ENCODE assay signal across 8 mouse cellular contexts in the genomic region with DNA sequence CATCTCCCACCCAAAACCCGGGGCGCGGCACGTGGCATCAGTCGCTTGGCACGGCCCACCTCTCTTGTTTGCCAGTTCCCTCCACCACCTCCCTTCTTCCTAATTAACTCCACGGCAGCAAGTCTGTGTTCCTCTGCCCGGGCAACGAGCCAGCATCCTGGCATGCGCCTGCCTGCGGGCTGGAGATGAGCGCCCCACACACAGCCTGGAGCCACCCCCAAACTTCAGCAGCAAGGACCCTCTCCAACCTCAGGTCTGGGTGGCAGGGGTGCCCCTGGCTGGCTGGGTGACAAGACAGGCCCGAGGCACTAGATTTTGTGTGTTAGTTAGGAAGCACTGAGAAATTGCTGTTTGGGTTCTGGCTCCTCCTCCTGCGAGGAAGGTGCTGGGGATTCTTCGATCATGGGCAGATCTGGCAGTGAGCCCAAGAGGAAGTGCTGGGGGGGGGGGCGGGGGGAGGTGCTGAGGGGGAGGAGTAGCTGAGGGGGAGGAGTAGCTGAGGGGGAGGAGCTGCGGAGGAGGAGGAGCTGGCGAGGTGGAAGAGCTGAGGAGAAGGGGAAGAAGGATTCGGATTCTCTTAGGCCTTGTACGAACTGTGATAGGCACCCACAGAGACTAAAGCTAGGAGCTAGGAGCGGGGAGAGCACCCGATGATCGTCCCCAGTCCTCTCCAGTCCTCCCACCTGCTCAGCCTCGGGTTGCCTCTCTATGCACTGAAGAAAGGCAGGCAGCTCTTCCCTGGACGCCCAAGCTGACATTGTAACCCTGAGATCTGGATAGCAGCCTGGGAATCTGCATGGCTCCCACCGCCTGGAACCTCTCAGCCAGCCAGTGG. TPM values are rescaled to one million over a fixed set of nuclear protein-coding genes. Genes with fewer than 3 reads are reported as not detected.
DNase-seq lines count a peak whose midpoint lies in the region; ATAC-seq and TF ChIP-seq lines count a peak whose summit lies in the region.

No protein-coding gene starts in this region.

- peaks cover 53% of the 10 kb centered on the region for H3K4me1 ChIP-seq in E14TG2a.4 (replicated peaks; ENCODE audit: low read depth, low read length)
- H3K4me1 ChIP-seq in hindbrain, embryonic 11.5 days (replicated peaks; ENCODE audit: control insufficient read depth, insufficient read depth, low read length): peaks cover 28% of the 10 kb centered on the region
- H3K4me1 ChIP-seq in lung, embryonic 16.5 days (replicated peaks; ENCODE audit: control insufficient read depth, insufficient read depth, low read length): peaks cover 19% of the 10 kb centered on the region

- peak overlapping the region; percentile 70 for H3K4me3 ChIP-seq in E14TG2a.4 (replicated peaks; ENCODE audit: low read length)
- H3K4me3 ChIP-seq in hindbrain, embryonic 11.5 days (ENCODE audit: low read depth, low read length): no peak overlapping the region
- H3K4me3 ChIP-seq in lung, embryonic 16.5 days (ENCODE audit: low read length): peak overlapping the region; percentile 35

- H3K9me3 ChIP-seq in E14TG2a.4 (ENCODE audit: low read length): no peaks in the 10 kb centered on the region; the same call in 1 of the 2 replicates
- H3K9me3 ChIP-seq in hindbrain, embryonic 11.5 days (ENCODE audit: control insufficient read depth, low read length): no peaks in the 10 kb centered on the region
- no peaks in the 10 kb centered on the region for H3K9me3 ChIP-seq in lung, embryonic 16.5 days (ENCODE audit: control insufficient read depth, low read length)

- H3K27ac ChIP-seq in hindbrain, embryonic 11.5 days (ENCODE audit: low read depth, low read length): peak overlapping the region; percentile 74
- peak overlapping the region; percentile 74 for H3K27ac ChIP-seq in lung, embryonic 16.5 days (ENCODE audit: low read length)

- peak; percentile 95 for DNase-seq in cerebellum, adult 11-12 months
- DNase-seq in frontal cortex, adult 2 months (ENCODE audit: extremely low spot score in 1 of 2, low spot score in 1 of 2): peak; percentile 88 to 95
- DNase-seq in hindbrain, embryonic 11.5 days (ENCODE audit: low spot score): peak; percentile 59
- DNase-seq in layer of hippocampus, adult 9-11 months: peak; percentile 94
- peak; percentile 56 for DNase-seq in ovary, postnatal 10 days (ENCODE audit: low spot score)
- peak; percentile 37 to 47 for DNase-seq in thymus, postnatal 10 days (ENCODE audit: low spot score in 2 of 2)

- no peaks in the 10 kb centered on the region for H3K36me3 ChIP-seq in E14TG2a.4 (ENCODE audit: insufficient read depth, low read length)
- H3K36me3 ChIP-seq in hindbrain, embryonic 11.5 days (ENCODE audit: control insufficient read depth, insufficient read depth, low read length): no peaks in the 10 kb centered on the region
- no peaks in the 10 kb centered on the region for H3K36me3 ChIP-seq in lung, embryonic 16.5 days (ENCODE audit: control insufficient read depth, insufficient read depth, low read length)

- no peaks in the 10 kb centered on the region for H3K27me3 ChIP-seq in E14TG2a.4 (ENCODE audit: insufficient read depth, low read length)
- H3K27me3 ChIP-seq in hindbrain, embryonic 11.5 days (ENCODE audit: control insufficient read depth, insufficient read depth, low read length): no peaks in the 10 kb centered on the region
- no peaks in the 10 kb centered on the region for H3K27me3 ChIP-seq in lung, embryonic 16.5 days (ENCODE audit: control insufficient read depth, insufficient read depth, low read depth, low read length)

- 3% methylated on average over 24 of the region's 26 CpGs for WGBS in hindbrain, embryonic 11.5 days
- under 1% methylated on average over 25 of the region's 26 CpGs for WGBS in lung, embryonic 16.5 days

- no peak overlapping the region for H3K9ac ChIP-seq in hindbrain, embryonic 11.5 days (ENCODE audit: low read depth, low read length)
- H3K9ac ChIP-seq in lung, embryonic 16.5 days (ENCODE audit: low read length): peak overlapping the region; percentile 65

- peak; percentile 30; the same call in 1 of the 2 replicates for ATAC-seq in hindbrain, embryonic 11.5 days (ENCODE audit: low FRiP score)
- ATAC-seq in lung, embryonic 16.5 days (ENCODE audit: low read depth): peak; percentile 78

- peak overlapping the region; percentile 34; the same call in 1 of the 2 replicates for H3K4me2 ChIP-seq in hindbrain, embryonic 11.5 days (replicated peaks; ENCODE audit: low read depth, low read length)
- peak overlapping the region; percentile 71 for H3K4me2 ChIP-seq in lung, embryonic 16.5 days (ENCODE audit: low read depth, low read length)

- TF ChIP-seq CTCF in E14TG2a.4 (conservative IDR thresholded peaks at IDR 0.05; ENCODE audit: low read length): no peak

RNA-seq across cellular contexts. Expression of gene Gm11733, which starts 1.3 kb away (rescaled TPM):
- 0.25 and 0.34 TPM in 2 replicates for polyA plus RNA-seq in frontal cortex, adult 2 months (2012; rRNA removed)
- not detected in 2 replicates for polyA plus RNA-seq in hindbrain, embryonic 11.5 days (2014; fragmentation: Nextera tagmentation; extraction: Ambion mirVana)
- not detected in 2 replicates for polyA plus RNA-seq in lung, embryonic 16.5 days (2015; fragmentation: Nextera tagmentation; extraction: Ambion mirVana)

Comparison
In these comparisons a context has a peak if more than half of its experiments do, and no peak if none do; other contexts are left out.
1. DNase-seq: peak in every context shown above with its lines; median percentile 95 in cerebellum, adult 11-12 months; 94 in layer of hippocampus, adult 9-11 months; 92 in frontal cortex, adult 2 months; 59 in hindbrain, embryonic 11.5 days; 56 in ovary, postnatal 10 days; 42 in thymus, postnatal 10 days.